Mouse (Mus musculus) myocyte (in vitro differentiated cells): ENCODE data around the gene Rilpl1.

ENCODE experiments used
- E2F4 ChIP-seq: IDR thresholded peaks from one replicate; pipeline ENCODE4 v1.6.1; 2011; ENCODE audit warnings: mild to moderate bottlenecking, control low read depth, moderate library complexity; ENCODE audit not compliant: insufficient read depth
- MAX ChIP-seq: IDR thresholded peaks from one replicate; pipeline ENCODE4 v1.6.1; 2011; ENCODE audit warnings: low read depth, mild to moderate bottlenecking, control low read depth
- MYOD1 ChIP-seq, 3 experiments: IDR thresholded peaks; one replicate each; pipeline ENCODE4 v1.6.1; 2011; ENCODE audit warnings: control low read depth in 2 of 3, low read depth in 2 of 3, mild to moderate bottlenecking in 2 of 3, moderate library complexity in 1 of 3; ENCODE audit not compliant: insufficient read length in 2 of 3, control insufficient read depth in 1 of 3
- MYOG ChIP-seq, 3 experiments: IDR thresholded peaks; one replicate each; pipeline ENCODE4 v1.6.1; 2011; ENCODE audit warnings: control low read depth in 2 of 3, low read depth in 2 of 3, mild to moderate bottlenecking in 2 of 3; ENCODE audit not compliant: insufficient read length in 2 of 3, control insufficient read depth in 1 of 3, insufficient read depth in 1 of 3
- POLR2A ChIP-seq: IDR thresholded peaks from one replicate; pipeline ENCODE4 v1.6.1; 2011; ENCODE audit warnings: low read depth, mild to moderate bottlenecking, control low read depth, moderate library complexity; ENCODE audit not compliant: insufficient read length
- POLR2AphosphoS2 ChIP-seq: IDR thresholded peaks from one replicate; pipeline ENCODE4 v1.6.1; 2011; ENCODE audit warnings: low read depth, control low read depth; ENCODE audit not compliant: insufficient read length
- SRF ChIP-seq: IDR thresholded peaks from one replicate; pipeline ENCODE4 v1.6.1; 2011; ENCODE audit warnings: low read depth; ENCODE audit not compliant: control insufficient read depth, insufficient read length
- TCF12 ChIP-seq: IDR thresholded peaks from one replicate; pipeline ENCODE4 v1.6.1; 2011; ENCODE audit warnings: mild to moderate bottlenecking, control low read depth; ENCODE audit not compliant: poor library complexity, insufficient read depth, severe bottlenecking
- USF1 ChIP-seq: IDR thresholded peaks from one replicate; pipeline ENCODE4 v1.6.1; 2011; ENCODE audit warnings: low read depth, mild to moderate bottlenecking, control low read depth, moderate library complexity

GRCm38 (mm10) chr5:124571068-124571467, 39.9 kb upstream of the Rilpl1 start:
- peak; percentile 20 for TF ChIP-seq POLR2A
- TF ChIP-seq MYOD1 (IDR thresholded peaks at IDR 0.05; ENCODE audit: control insufficient read depth in 1 of 3, insufficient read length in 2 of 3, low read depth in 2 of 3) = no peak
- no peak for TF ChIP-seq MYOG (IDR thresholded peaks at IDR 0.05; ENCODE audit: control insufficient read depth in 1 of 3, insufficient read depth in 1 of 3, insufficient read length in 2 of 3, low read depth in 2 of 3)
- no peak for TF ChIP-seq TCF12
- TF ChIP-seq MAX = no peak
- no peak for TF ChIP-seq USF1
- peak; percentile 25 for TF ChIP-seq POLR2AphosphoS2
- TF ChIP-seq SRF = no peak
- TF ChIP-seq E2F4 = no peak
